Mouse (Mus musculus) neural tube, embryonic 14.5 days (tissue): Measurements from ENCODE around the gene Olfr117. TPM values are rescaled to one million over a fixed set of nuclear protein-coding genes. Genes with fewer than 3 reads are reported as not detected.
"Not testable (repeated sequence)": the region's sequence is repeated elsewhere in the genome, so short reads cannot be mapped to it uniquely, and the experiment has no call there.

Experiments
- ATAC-seq: fragments of 200-750 bp; cut with Nextera tagmentation; 2 replicates; pipeline ENCODE4 v1.8.0; 2017; ENCODE audit warnings: low read depth, mild to moderate bottlenecking, moderate TSS enrichment, moderate library complexity
- H3K27ac ChIP-seq: fragments of 300-500 bp; sonication (generic); 2 replicates; pipeline ENCODE4 v1.5.1; 2014; ENCODE audit warnings: low read depth, mild to moderate bottlenecking, control low read depth, low read length, moderate library complexity, mixed read lengths
- H3K27me3 ChIP-seq: fragments of 300-500 bp; sonication (generic); 2 replicates; pipeline ENCODE4 v1.6.1; 2014; ENCODE audit warnings: low read length; ENCODE audit not compliant: control insufficient read depth, insufficient read depth
- H3K36me3 ChIP-seq: fragments of 300-500 bp; sonication (generic); 2 replicates; pipeline ENCODE4 v1.6.1; 2014; ENCODE audit warnings: low read length, mixed read lengths; ENCODE audit not compliant: control insufficient read depth, insufficient read depth
- H3K4me1 ChIP-seq: fragments of 300-500 bp; sonication (generic); 2 replicates; pipeline ENCODE4 v1.6.1; 2014; ENCODE audit warnings: low read length; ENCODE audit not compliant: control insufficient read depth, insufficient read depth
- H3K4me2 ChIP-seq: fragments of 300-500 bp; sonication (generic); 2 replicates; pipeline ENCODE4 v1.6.1; 2014; ENCODE audit warnings: mild to moderate bottlenecking, low read depth, low read length, control low read depth
- H3K4me3 ChIP-seq: fragments of 300-500 bp; sonication (generic); 2 replicates; pipeline ENCODE4 v1.5.1; 2014; ENCODE audit warnings: low read depth, low read length, control low read depth, mixed read lengths
- H3K9ac ChIP-seq: fragments of 300-500 bp; sonication (generic); replicated peaks from 2 replicates; pipeline ENCODE4 v1.6.1; 2014; ENCODE audit warnings: low read depth, mild to moderate bottlenecking, control low read depth, low read length, mixed read lengths
- H3K9me3 ChIP-seq: fragments of 300-500 bp; sonication (generic); 2 replicates; pipeline ENCODE4 v1.6.1; 2016; ENCODE audit warnings: low read length; ENCODE audit not compliant: control insufficient read depth
- WGBS: fragments of 180-500 bp; shearing (Covaris S2); extraction: QIAGEN DNeasy Blood & Tissue Kit; methylation state at CpG from one replicate; pipeline ENCODE4 v1.1.7; 2014; 5-methylcytosine and 5-hydroxymethylcytosine counted together
- polyA plus RNA-seq: library from polyadenylated mRNA; unstranded; fragments of >200 nt; fragmentation: Nextera tagmentation; extraction: Ambion mirVana; gene quantifications from 2 replicates; pipeline ENCODE4 v1.2.1, GENCODE M21; 2014

The Olfr117 gene
- polyA plus RNA-seq, result not detected in 2 replicates

DNA sequence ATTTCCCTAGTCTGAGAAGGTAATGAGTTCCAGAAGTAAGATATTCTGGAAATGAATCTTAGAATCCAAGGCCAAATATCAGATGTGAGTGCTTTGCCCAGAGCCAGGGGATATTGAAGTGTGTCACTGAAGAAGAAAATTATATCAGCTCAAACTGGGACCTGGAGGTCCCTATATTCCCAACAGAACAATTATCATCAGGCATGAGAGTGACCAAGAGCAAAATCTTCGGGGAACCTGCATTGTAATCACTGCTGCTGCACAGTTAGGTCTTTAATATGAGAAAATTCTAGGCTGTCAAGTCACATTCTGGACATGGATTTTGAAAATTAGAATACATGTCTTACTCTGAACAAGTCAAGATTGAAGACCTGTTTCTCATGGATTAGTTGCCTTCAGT is at the start of gene Olfr117:
Olfr117 (minus strand) TSS at position 101 of the 400 bp plus-strand sequence.
- no peak within 1 kb of the TSS for H3K4me2 ChIP-seq
- WGBS, result 76% methylated on average over 1 of the region's 1 CpGs
- H3K4me3 ChIP-seq, result no peak within 1 kb of the TSS
- no peaks in the 10 kb centered on the region; the same call in 1 of the 2 replicates for H3K9me3 ChIP-seq
- H3K27me3 ChIP-seq, result no peaks in the 10 kb centered on the region
- H3K36me3 ChIP-seq, result no peaks in the 10 kb centered on the region
- no peak within 1 kb of the TSS for H3K9ac ChIP-seq
- ATAC-seq, result no peak
- H3K27ac ChIP-seq, result no peak within 1 kb of the TSS
- no peaks in the 10 kb centered on the region for H3K4me1 ChIP-seq

DNA sequence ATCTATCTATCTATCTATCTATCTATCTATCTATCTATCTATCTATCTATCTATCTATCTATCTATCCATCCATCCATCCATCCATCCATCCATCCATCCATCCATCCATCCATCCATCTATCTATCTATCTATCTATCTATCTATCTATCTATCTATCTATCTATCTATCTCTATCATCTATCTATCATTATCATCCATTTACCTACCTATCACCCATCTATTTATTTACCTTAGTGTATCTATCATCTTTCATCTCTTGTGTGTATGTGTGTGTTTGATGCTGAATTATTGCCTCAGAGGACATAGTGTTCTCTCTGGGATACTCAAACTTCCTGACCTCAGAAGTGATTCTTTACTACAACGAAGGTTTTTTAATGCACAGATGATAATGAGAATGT is 32.7 kb upstream of the Olfr117 start, which contains the start of gene Olfr119:
Olfr119 (plus strand) TSS at position 301 of the 400 bp plus-strand sequence.
- H3K4me3 ChIP-seq, H3K4me1 ChIP-seq, H3K36me3 ChIP-seq, ATAC-seq, H3K27me3 ChIP-seq, H3K9me3 ChIP-seq, H3K9ac ChIP-seq, H3K27ac ChIP-seq, H3K4me2 ChIP-seq: not testable (repeated sequence)
- WGBS, result 70% methylated on average over 1 of the region's 1 CpGs

DNA sequence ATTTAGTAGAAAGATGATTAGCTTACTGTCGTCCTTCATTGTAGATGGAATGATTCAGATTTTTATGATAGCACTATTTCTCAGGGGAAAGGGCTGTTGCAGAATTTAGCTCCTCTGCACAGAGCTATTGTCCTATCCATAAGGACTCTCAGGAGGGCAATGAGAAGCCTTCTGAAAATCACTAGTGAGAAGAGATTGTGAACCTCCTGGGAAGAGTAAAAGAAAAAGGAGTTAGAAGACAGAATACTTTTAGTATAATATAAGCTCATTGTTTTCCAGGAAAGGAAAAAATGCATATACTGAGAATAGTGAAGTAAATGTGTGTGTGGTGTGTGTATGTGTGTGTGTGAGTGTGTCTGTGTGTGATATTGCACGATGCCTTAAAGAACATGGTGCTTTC is 3.1 kb upstream of the Olfr117 start, which contains the start of gene Olfr118:
Olfr118 (plus strand) TSS at position 301 of the 400 bp plus-strand sequence.
- H3K4me1 ChIP-seq, result no peaks in the 10 kb centered on the region
- H3K9ac ChIP-seq, result no peak within 1 kb of the TSS
- WGBS, result 72% methylated on average over 2 of the region's 2 CpGs
- no peaks in the 10 kb centered on the region for H3K27me3 ChIP-seq
- ATAC-seq, result no peak
- H3K4me2 ChIP-seq, result no peak within 1 kb of the TSS
- H3K4me3 ChIP-seq, result no peak within 1 kb of the TSS
- H3K9me3 ChIP-seq, result no peaks in the 10 kb centered on the region; the same call in 1 of the 2 replicates
- H3K36me3 ChIP-seq, result no peaks in the 10 kb centered on the region
- no peak within 1 kb of the TSS for H3K27ac ChIP-seq

DNA sequence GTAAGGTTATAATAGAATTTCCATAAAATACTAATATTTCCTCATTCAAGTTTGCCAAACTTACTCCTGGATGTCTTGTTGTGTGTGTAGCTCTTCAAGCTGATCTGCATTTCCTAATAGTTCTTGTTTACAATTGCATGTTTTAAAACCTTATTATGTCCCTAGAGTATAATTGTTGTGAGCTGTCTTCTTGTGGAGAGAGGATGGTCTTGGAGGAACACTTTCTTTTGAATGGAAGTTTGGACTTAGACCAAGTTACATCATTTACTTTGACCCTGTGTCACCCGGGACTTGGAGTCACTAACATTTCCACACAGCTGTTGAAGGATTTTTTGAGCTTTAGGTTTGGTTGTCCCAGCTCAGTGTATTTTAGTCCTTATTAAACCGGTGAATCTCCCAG is 36.6 kb downstream of the Olfr117 start, which contains the start of the genes Olfr115 and Olfr116:
Olfr115 (minus strand) TSS at position 101 of the 400 bp plus-strand sequence.
Olfr116 (minus strand) TSS at position 191 of the 400 bp plus-strand sequence.
- Histone ChIP-seq H3K4me2 (no peak within 1 kb of the TSS), H3K36me3 (no peaks in the 10 kb centered on the region), H3K27ac (no peak within 1 kb of the TSS), H3K27me3 (no peaks in the 10 kb centered on the region), H3K9me3 (no peaks in the 10 kb centered on the region), H3K4me1 (no peaks in the 10 kb centered on the region), H3K4me3 (no peak within 1 kb of the TSS), H3K9ac (no peak within 1 kb of the TSS)
- WGBS, result 86% methylated on average over 2 of the region's 2 CpGs
- no peak for ATAC-seq

Other genes with a start within 250 kb of the Olfr117 start
- not detected in 2 replicates for gene Olfr108, start 218.3 kb downstream of the Olfr117 start, polyA plus RNA-seq
- gene Olfr109, start 204.9 kb downstream of the Olfr117 start, polyA plus RNA-seq, result not detected in 2 replicates
- gene H2-M2, start 180.2 kb downstream of the Olfr117 start, polyA plus RNA-seq, result not detected in 2 replicates
- not detected in 2 replicates for gene Olfr110, start 171.3 kb downstream of the Olfr117 start, polyA plus RNA-seq
- gene Olfr111, start 155.8 kb downstream of the Olfr117 start, polyA plus RNA-seq, result not detected in 2 replicates
- not detected in 2 replicates for gene Olfr112, start 94.3 kb downstream of the Olfr117 start, polyA plus RNA-seq
- gene Olfr113, start 86.1 kb downstream of the Olfr117 start, polyA plus RNA-seq, result not detected in 2 replicates
- gene Olfr114, start 71.0 kb downstream of the Olfr117 start, polyA plus RNA-seq, result not detected in 2 replicates
- gene Olfr115, start 36.7 kb downstream of the Olfr117 start, polyA plus RNA-seq, result not detected in 2 replicates
- gene Olfr116, start 36.6 kb downstream of the Olfr117 start, polyA plus RNA-seq, result not detected in 2 replicates
- not detected in 2 replicates for gene Olfr118, start 3.2 kb upstream of the Olfr117 start, polyA plus RNA-seq
- gene Olfr119, start 32.8 kb upstream of the Olfr117 start, polyA plus RNA-seq, result not detected in 2 replicates
- gene Olfr120, start 58.0 kb upstream of the Olfr117 start, polyA plus RNA-seq, result not detected in 2 replicates
- not detected in 2 replicates for gene Olfr121, start 85.1 kb upstream of the Olfr117 start, polyA plus RNA-seq
- not detected in 2 replicates for gene Olfr122, start 104.8 kb upstream of the Olfr117 start, polyA plus RNA-seq
- not detected in 2 replicates for gene Olfr123, start 129.7 kb upstream of the Olfr117 start, polyA plus RNA-seq
- not detected in 2 replicates for gene Olfr124, start 136.1 kb upstream of the Olfr117 start, polyA plus RNA-seq
- gene Olfr125, start 169.2 kb upstream of the Olfr117 start, polyA plus RNA-seq, result not detected in 2 replicates
- not detected in 2 replicates for gene Olfr126, start 183.7 kb upstream of the Olfr117 start, polyA plus RNA-seq
- not detected in 2 replicates for gene Olfr127, start 236.7 kb upstream of the Olfr117 start, polyA plus RNA-seq